Mouse (Mus musculus) embryo, embryonic 11.5 days (tissue): ENCODE results near the gene Fgr.

Experiments used
- DNase-seq: peaks from one replicate; pipeline ENCODE4 v3.0.0-alpha.2; 2012; ENCODE audit warnings: low read depth, low spot score

Gene Fgr

DNA sequence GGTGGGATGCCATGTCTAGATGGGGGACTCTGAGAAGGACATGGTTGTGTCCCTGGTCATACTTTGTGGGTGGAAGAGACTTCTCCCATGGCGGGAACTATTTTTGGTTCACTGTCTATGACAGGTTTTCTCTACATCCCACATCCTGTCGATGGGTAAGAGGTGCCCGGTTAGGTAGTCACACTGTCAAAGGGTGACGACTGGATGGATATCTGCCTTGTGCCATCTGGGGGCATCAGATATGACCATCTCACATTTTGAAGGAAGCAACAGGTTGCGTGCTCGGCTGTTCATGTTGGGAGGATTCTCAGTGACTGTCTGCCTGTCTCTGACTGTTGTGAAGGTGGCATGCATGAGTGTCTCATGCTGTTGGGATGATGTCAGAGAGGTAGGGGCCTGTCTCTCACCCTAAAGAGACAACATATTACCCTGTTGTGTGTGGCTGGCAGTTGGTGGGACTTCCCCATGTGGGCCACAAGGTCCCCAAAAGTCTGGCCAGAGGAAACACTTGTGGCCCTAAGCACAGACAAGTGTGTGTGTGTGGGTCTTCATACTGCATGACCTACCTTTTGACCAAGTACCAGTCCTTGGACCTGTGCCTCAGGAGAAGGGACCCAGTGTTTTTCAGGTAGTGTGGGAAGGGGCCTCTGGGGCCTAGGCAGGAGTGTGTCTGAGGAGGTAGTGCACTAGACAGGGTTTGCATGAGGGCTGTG is 77.1 kb downstream of the Fgr start:
- no peak for DNase-seq

DNA sequence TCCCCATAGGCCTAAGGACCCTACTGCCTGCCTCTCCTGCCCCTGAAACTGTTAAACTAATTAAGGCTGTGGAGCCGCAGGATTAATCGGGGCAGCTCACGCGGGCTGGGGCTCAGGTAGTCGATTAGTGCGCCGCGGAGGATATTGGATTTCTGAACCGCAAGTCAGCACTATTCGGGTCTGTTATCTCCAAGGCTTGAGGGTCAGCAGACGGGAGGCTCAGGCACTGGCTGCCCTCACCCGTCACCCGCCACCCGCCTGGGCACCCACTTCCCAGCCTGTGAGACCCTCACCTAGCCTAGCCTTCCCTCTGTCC is 77.6 kb downstream of the Fgr start:
- DNase-seq = no peak
